Mouse (Mus musculus): ENCODE measurements around the gene Nsun5.
"Not testable (repeated sequence)": the region's sequence is repeated elsewhere in the genome, so short reads cannot be mapped to it uniquely, and the experiment has no call there.

The Nsun5 gene

DNA sequence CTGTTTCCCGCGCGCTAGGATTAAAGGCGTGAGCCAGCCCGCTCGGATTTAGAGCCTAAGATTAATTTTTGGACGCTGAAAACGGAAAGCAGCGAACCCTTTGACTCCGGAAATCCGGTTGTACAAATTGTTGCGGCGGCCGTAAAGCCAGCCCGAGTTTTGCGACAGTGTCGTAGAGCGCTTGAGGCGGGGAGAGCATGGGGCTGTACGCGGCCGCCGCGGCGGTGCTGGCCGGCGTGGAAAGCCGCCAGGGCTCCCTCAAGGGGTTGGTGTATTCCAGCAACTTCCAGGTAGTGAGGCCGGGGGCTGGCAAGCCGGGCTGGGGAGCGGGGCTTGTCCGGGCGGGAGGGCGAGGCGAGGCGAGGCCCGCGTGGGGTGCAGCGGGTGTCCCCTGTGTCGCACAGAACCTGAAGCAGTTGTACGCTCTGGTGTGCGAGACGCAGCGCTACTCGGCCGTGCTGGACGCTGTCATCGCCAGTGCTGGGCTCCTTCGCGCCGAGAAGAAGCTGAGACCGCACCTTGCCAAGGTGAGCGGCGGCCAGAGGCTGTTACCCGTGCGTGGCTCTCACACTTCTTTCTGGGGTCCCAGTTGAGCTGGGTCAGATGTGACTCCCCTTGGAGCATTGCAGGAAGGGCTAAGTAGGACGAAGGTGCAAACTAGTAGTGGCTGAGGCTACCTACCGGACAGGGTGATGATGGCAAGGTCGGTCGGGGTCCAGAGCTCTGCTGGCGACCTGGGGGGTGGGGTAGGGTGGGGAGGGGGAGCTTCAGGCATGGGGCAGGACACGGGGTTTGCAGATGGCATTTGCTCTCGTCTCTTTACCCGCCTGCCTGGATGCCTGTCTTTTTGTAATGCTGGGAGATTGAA is at the start of gene Nsun5:
Gene Nsun5, plus strand, starts transcription at position 167 of the 868 bp plus-strand sequence.
- peak; percentile 89 for DNase-seq (ENCODE audit: extremely low spot score, low read depth, low spot score)

DNA sequence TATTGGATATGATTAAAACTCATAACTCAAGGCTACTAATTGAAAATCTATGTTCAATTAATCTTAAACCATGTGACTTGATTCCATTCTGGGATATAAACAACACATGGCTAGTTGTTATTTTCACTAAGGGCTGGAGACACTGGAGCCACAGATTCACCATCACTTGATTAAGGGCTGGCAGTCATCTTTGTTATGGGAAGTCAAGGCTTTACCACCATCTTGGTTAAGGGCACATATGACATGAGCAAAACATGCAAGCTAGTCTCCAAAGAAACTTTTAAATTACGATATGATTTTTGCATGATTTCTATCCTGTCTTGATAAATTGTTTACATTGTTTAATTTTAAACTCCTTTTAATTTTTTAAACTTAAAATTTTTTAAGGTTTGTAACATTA is 47.6 kb upstream of the Nsun5 start:
- DNase-seq (ENCODE audit: extremely low spot score, low read depth, low spot score) = no peak

DNA sequence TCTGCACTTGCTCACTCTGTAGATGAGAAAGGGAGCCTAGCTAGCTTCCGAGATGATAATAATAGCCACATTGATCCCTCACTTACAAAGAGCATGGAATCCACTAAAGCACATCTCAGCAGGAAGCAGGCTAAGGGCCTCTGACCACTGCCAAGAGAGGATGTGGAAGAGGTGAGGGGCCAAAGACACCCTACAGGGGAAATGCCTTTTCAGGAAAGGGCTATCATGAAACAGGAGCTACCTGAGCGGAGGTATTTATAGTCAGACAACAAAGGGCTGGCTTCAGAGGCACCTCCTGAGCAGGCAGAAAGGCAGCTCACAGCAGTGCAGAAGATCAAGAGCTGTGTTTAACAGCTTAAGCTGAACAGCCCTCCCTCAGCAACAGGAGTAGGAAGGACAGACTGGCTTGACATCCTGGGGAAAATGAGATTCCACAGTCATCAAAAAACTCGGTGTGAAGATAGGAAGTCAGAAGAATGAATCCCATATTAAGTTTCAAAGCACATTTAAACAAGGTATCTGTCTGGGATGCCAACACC is 43.6 kb upstream of the Nsun5 start:
- no peak for DNase-seq (ENCODE audit: extremely low spot score, low read depth, low spot score)

DNA sequence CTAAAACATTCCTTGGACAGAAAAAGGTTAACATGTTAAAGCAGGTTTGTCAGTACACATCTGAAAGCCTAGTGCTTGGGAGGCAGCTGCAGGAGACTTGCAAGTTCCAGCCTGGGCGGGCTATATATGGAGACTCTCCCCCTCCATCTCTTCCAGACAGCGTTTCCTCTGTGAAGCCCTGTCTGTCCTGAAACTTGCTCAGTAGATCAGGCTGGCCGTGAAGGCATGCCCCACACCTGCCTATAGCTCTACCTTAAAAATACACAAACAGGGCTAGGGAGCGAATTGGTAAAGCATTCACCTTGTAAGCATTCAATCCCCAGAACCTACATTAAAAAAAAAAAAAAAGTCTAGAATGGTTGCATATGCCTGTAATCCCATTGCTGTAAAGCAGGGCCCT is 40.3 kb upstream of the Nsun5 start:
- DNase-seq (ENCODE audit: extremely low spot score, low read depth, low spot score) = no peak

DNA sequence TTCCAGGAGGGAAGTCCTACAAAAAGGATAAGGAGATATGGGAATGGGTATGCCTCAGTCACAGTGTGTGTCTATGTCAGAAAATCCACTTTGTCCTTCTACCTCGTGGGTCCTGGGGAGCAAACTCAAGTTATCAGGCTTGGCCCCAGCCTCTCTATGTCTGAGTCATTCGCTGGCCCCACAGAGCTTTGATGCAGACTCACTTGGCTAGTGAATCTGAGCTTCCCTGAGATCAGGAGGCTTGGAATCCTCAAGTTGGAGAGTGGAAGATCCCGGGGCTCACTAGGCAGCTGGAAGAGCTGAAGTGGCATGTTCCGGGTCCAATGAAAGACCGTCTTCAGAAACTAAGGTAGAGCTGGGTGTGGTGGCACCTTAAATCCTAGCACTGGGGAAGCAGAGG is 39.6 kb upstream of the Nsun5 start:
- no peak for DNase-seq (ENCODE audit: extremely low spot score, low read depth, low spot score)

DNA sequence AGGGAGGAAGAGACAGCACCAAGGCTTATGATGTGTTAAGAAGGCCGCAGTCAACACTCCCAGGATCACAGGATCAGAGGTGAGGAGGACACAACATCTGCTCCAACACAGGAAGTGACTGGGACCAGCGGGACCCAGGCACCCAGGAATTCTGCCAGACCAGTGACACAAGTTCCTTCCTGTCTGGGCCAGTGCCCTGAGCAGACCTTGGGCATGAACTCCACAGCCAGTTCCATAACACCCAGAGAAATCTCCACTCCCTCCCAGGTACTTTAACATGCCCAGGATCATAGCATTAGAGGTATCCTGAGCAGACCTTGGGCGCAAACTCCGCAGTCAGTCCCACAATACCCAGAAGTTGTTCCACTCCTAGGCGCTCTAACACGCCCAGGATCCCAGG is 38.6 kb upstream of the Nsun5 start:
- DNase-seq (ENCODE audit: extremely low spot score, low read depth, low spot score) = no peak

DNA sequence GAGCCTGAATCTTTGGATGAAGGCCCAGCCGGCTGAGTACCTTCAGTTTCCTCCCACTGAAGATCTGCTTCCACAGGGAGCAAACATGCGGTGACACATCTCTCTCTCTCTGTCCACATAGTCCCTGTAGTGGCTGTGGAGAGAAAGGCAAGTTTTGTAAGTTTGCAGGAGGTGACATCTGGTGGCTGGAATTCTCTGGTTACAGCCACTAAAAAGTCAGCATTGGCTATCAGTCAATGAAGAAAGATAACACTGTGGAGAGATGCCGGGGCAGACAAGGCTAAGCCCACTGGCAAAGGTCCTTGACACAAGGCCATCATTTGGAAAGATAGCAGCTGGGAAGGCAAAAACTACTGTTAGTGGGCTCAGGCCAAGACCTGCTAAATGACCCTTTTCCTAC is 32.2 kb upstream of the Nsun5 start:
- DNase-seq (ENCODE audit: extremely low spot score, low read depth, low spot score) = no peak

DNA sequence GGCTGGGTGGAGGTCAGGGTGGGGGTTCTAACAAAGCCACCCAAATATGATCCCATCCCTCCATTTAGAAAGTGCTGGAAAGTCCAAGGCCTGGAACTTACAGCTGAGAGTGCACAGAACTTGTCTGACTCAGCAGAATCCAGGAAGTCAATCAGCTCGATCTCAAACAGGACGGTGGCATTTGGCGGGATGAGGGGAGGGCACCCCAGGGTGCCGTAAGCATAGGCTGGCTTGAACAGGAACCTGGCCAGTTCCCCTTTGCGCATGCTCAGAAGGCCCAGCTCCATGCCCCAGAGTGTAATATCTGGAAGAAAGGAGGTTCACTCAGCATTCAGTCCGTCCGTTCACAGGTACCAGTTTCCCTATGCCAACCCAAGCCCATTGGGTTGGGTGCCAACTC is 23.8 kb upstream of the Nsun5 start:
- DNase-seq (ENCODE audit: extremely low spot score, low read depth, low spot score) = no peak

DNA sequence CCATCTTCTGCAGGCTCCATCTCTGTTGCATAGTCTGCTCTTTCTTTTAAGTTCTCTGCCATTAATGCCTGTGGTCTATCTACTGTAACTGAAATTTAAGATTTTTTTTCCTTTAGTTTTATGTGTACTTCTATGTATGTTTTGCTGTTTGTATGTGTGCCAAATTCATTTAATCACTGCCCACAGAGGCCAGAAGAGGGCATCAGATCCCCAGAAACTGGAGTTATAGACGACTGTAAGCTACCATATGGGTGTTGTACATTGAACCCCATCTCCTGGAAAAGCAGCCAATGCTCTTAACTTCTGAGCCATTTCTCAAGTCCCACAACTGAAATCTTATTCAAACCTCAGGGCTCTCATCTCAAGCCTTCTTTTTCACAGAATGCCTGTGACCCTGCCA is 23.3 kb upstream of the Nsun5 start:
- DNase-seq (ENCODE audit: extremely low spot score, low read depth, low spot score) = no peak

DNA sequence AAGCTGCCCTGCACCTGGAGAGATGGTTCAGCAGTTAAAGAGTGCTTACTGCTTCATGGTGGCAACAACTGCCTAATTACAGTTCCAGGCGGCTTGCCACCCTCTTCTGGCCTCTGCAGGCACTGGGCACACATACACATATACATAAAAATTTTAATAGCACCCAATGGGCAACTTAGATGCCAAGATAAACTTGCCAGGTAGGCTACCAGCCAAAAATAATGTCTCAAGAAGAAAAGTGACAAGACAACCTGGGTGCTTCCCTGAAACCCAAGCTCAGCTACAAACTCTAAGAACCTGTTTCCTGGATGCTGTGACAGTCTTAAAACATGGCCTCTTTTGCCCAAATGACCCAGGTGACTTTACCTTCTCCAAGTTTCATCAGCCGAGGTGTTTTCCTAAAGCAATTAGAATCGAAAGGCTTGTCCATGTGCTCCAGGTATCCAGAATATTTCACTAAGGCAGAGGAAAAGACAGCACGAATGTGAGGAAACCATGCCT is 22.2 kb upstream of the Nsun5 start:
- no peak for DNase-seq (ENCODE audit: extremely low spot score, low read depth, low spot score)

DNA sequence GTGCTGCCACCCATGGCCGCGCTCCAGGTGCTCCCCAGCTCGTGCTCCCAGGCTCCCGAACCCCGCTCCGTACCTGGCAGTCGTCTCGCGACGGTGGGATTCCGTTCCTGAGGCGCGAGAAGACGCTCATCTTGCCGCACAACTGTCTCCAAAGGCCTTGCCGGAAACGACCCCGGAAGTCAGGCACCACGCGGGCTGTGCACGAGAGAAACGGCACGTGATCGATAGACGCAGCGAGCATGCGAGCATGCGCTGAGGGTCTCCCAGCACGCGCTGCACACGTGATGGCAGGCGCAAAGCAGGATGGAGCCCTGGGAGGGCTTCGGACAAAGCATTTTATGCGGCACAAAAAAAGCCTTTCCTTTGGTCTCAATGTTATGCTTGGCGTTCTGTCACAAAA is 19.9 kb upstream of the Nsun5 start, which contains the start of gene Fkbp6:
Gene Fkbp6, minus strand, starts transcription at position 183 of the 400 bp plus-strand sequence.
- no peak for DNase-seq (ENCODE audit: extremely low spot score, low read depth, low spot score)

DNA sequence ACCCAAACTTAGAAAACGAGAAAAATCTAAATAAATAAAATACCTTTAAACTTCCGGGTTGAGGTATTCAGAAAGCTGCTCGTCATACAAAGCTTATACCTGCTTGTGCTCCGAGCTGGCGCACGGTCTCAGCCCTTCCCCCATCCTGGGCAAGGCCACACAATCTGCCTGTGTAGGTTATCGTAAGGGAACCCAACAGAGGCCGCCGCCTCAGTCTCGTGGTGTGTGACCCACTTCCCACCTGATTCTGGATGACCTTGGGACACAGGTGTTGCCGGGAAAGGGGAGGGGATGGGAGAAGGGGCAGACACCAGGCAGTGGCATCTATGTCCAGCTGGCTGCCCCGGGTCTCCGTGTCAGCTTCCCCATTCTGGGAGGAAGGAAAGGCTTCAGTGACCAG is 18.1 kb upstream of the Nsun5 start:
- DNase-seq (ENCODE audit: extremely low spot score, low read depth, low spot score) = no peak

DNA sequence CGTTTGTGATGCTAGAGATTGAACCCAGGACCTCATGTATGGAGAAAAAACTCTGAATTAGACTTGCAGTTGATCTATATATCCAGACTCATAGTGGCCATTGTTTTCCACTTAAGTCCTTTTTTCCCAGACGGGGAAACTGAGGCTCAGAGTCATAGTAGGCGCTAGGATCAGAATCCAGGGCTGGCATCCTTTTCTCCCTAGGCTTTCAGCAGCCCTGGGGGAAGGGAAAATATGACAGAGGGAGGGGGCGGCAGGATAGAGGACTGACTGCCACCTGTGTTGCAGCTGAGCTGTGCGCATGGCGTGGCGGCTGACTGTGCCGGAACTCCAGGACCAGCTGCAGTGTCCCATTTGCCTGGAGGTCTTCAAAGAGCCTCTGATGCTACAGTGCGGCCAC is 16.8 kb upstream of the Nsun5 start, which contains the start of gene Trim50:
Gene Trim50, plus strand, starts transcription at position 301 of the 400 bp plus-strand sequence.
- DNase-seq (ENCODE audit: extremely low spot score, low read depth, low spot score) = no peak

DNA sequence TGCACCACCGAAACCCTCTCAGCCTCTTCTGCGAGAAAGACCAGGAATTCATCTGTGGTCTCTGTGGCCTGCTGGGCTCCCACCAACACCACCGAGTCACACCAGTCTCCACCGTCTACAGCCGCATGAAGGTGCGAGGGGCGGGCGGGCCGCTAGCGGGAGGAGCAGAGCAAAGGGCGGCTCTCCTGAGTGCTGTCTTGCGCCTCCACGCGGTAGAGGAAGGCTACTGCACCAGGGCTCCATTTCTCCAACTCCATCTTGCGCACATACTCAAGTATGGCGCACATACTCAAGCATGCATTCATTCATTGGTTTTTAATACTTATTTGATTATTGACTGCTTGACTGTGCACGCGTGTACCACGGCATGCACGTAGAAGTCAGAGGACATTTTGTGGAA is 16.2 kb upstream of the Nsun5 start:
- no peak for DNase-seq (ENCODE audit: extremely low spot score, low read depth, low spot score)

DNA sequence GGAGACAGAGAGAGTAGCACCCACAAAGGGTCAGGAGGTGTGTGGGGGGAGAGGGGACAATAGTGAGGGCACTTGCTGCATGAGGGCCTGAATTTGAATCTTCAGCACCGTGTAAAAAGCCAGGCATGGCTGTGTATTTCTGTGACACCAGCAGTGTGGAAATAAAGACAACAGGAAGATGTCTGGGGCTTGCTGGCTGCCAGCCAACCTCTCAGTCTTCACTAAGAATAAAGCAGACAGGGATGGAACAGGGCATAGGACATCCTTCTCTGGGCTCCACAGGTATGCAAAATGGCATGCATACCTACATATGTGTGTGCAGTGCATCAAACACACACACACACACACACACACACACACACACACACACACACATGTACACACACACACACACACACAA is 13.7 kb upstream of the Nsun5 start:
- no peak for DNase-seq (ENCODE audit: extremely low spot score, low read depth, low spot score)

DNA sequence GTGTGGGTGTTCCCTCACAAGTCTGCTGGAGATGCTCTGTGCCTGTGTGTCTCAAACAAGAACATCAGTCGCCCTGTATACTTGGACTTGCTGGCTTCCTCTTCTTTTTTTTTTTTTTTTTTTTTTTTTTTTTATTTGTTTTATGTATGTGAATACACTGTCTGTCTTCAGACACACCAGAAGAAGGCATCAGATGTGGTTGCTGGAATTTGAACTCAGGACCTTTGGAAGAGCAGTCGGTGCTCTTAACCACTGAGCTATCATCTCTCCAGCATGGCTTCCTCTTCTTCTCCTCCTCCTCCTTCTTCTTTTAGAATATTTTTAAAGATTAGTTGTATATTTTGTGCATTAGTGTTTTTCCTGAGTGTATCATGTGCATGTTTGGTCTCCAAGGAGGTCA is 12.2 kb upstream of the Nsun5 start:
- DNase-seq (ENCODE audit: extremely low spot score, low read depth, low spot score) = no peak

DNA sequence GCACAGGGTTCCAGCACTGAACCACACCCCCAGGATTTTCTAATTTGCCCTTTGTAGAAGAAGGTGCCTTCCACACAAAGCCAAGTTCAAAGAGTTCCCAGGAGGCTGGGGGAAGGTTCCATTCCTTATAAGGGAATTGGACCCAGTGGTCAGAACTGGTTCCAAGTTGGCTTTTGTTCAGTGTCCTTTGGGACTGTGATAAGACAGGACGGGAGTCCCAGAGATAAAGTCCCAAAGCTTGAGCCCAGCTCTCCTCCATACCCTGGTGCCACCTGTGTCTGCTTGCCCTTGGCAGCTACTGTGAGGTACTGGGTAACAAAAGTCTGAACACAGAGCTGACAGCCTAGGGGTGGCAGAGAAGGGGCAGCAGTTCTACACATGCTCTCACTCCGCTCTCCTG is 10.0 kb upstream of the Nsun5 start:
- no peak for DNase-seq (ENCODE audit: extremely low spot score, low read depth, low spot score)

DNA sequence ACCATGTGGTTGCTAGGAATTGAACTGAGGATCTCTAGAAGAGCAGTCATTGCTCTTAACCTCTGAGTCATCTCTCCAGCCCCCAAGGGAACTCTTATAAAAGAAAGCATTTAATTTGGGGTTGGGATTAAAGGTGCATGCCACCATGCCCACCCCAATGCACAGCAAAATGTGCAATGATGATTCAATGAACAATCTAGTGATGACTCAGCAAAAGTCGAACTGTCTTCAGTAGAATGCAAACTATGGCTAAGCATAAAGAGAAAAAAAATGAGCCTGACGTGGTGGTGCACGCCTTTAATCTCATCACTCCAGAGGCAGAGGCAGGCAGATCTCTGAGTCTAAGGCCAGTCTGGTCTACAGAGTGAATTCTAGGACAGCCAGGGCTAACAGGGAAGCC is 7.2 kb upstream of the Nsun5 start:
- no peak for DNase-seq (ENCODE audit: extremely low spot score, low read depth, low spot score)

DNA sequence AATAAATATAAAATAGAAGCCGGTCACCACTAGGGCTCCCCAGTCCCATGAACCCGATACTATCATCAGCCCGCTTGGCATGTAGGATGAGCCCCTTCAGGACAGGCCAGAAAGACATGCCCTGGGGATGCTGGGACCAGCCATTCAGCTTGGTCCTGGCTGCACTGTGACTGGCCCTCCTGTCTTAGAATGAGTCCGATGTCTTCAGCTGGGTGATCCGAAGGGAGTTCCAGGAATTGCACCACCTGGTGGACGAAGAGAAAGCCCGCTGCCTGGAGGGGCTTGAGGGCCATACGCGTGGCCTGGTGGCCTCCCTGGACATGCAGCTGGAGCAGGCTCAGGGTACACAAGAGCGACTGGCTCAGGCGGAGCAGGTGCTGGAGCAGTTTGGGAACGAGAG is 6.2 kb upstream of the Nsun5 start:
- peak; percentile 22 for DNase-seq (ENCODE audit: extremely low spot score, low read depth, low spot score)

DNA sequence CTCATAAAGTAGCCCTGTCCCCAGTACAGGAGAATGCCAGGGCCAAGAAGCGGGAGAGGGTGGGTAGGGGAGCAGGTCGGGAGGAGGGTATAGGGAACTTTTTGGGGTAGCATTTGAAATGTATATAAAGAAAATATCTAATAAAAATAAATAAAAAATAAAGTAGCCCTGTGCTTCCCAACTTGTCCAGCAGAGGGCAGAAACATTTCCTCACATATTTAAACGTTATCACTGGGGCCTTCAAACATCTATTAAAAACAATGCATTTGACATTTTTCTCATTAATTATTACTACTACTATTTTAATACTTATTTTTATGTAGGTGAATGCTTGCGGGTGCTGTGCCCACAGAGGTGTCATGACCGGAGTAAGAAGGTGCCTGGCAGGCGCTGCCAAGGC is 1.9 kb upstream of the Nsun5 start:
- no peak for DNase-seq (ENCODE audit: extremely low spot score, low read depth, low spot score)

DNA sequence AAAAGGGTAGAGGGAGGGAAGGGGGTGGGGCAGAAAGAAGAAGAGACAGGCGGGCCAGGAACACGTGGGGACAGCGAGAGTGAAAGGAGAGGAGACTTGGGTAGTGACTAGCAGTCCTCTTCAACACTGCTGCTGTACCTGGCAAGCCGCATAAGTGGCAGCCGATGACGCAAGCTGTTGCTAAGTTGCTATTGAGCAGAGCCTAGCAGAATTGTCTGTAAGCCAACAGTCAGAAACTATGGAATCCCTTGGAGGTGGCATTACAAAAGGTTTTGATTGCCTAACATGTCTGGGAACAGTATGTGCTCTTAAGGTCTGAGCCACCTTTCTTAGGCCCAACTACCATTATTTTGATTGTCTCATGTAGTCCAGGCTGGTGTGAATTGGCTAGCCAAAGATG is 1.4 kb upstream of the Nsun5 start:
- no peak for DNase-seq (ENCODE audit: extremely low spot score, low read depth, low spot score)

DNA sequence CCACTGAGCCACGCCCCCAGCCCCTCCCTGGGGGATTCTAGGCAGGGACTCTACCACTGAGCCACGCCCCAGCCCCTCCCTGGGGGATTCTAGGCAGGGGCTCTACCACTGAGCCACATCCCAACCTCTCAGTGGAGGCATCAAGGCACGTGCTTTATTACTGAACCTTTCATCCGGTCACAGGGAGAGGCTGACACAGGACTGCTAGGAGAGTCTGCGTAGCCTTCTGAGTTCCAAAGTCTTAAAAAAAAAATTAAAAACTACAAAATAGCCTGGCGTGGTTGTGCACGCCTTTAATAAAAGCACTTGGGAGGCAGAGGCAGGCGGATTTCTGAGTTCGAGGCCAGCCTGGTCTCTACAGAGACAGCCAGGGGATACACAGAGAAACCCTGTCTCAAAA is 557 bp upstream of the Nsun5 start:
- not testable (repeated sequence) for DNase-seq (ENCODE audit: extremely low spot score, low read depth, low spot score)

DNA sequence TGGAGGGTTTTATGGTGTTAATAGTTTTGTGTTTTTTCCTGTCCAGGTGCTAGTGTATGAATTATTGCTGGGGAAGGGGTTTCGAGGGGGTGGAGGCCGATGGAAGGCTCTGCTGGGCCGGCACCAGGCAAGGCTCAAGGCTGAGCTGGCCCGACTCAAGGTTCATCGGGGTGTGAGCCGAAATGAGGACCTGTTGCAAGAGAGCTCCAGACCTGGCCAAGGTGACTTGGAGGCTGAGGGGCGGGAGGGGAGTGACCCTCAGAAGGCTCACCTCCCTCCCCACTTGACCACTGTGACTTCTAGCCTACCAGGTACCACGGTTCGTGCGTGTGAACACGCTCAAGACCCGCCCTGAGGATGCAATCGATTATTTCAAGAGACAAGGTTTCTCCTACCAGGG is 1.4 kb downstream of the Nsun5 start:
- no peak for DNase-seq (ENCODE audit: extremely low spot score, low read depth, low spot score)
